Mouse (Mus musculus) lung, adult 2 months (tissue): ENCODE results near the gene Hist1h4j. TPM values are rescaled to one million over a fixed set of nuclear protein-coding genes. Genes with fewer than 3 reads are reported as not detected.
"Not testable (repeated sequence)": the region's sequence is repeated elsewhere in the genome, so short reads cannot be mapped to it uniquely, and the experiment has no call there.

Experiments used
- DNase-seq: peaks from one replicate; pipeline ENCODE4 v3.0.0; 2022
- H3K4me1 ChIP-seq: fragments of 200-500 bp; 2 replicates; pipeline ENCODE4 v1.6.1; 2011; ENCODE audit warnings: low read length; ENCODE audit not compliant: control insufficient read depth, insufficient read depth
- H3K4me3 ChIP-seq: fragments of 200-500 bp; replicated peaks from 2 replicates; pipeline ENCODE3; 2011; ENCODE audit warnings: low read depth, mild to moderate bottlenecking, control low read depth, low read length; ENCODE audit errors: extremely low read depth
- CTCF ChIP-seq: fragments of 200-500 bp; IDR thresholded peaks from 2 replicates; pipeline ENCODE4 v1.5.1; 2011; ENCODE audit warnings: mild to moderate bottlenecking, low read length, control low read depth; ENCODE audit not compliant: insufficient read depth
- POLR2A ChIP-seq: fragments of 200-500 bp; IDR thresholded peaks from 2 replicates; pipeline ENCODE4 v1.6.1; 2011; ENCODE audit warnings: low read depth, mild to moderate bottlenecking, control low read depth, low read length, borderline replicate concordance; ENCODE audit errors: extremely low read depth
- WGBS: fragments of 180-500 bp; shearing (Covaris S2); methylation state at CpG from one replicate; pipeline ENCODE4 v1.1.7; 2018; 5-methylcytosine and 5-hydroxymethylcytosine counted together
- polyA plus RNA-seq: library from polyadenylated mRNA; depleted of rRNA; stranded (reverse); fragments of >200 nt; gene quantifications from 2 replicates; pipeline ENCODE4 v1.2.3, GENCODE M21; 2012

Hist1h4j gene
- polyA plus RNA-seq, 1 experiment: 1.3 TPM

GRCm38 (mm10) chr13:21718381-21719080 is 16.3 kb upstream of the Hist1h4j start:
- WGBS: 77% methylated on average over 4 of the region's 4 CpGs
- no peak for DNase-seq
- TF ChIP-seq CTCF (no peak), POLR2A (no peak)
- no peak overlapping the region for H3K4me3 ChIP-seq
- H3K4me1 ChIP-seq: peaks cover 20% of the 10 kb centered on the region

- DNase-seq: not testable (repeated sequence)
- Histone ChIP-seq H3K4me3 (peak overlapping the region; percentile 61), H3K4me1 (peaks cover 11% of the 10 kb centered on the region)
- WGBS: 2% methylated on average over 24 of the region's 44 CpGs
Observed at GRCm38 (mm10) chr13:21721107-21721756, 13.6 kb upstream of the Hist1h4j start.

- H3K4me1 ChIP-seq: not testable (repeated sequence)
- TF ChIP-seq POLR2A: peak; percentile 55; the same call in 1 of the 2 replicates
- peak; percentile 41 for DNase-seq
- H3K4me3 ChIP-seq: peak within 1 kb of the TSS; percentile 61
- WGBS: under 1% methylated on average over 37 of the region's 37 CpGs
Observed at GRCm38 (mm10) chr13:21721757-21722372, 13.0 kb upstream of the Hist1h4j start, which contains the start of gene Hist1h2bm. Hist1h2bm (plus strand) TSS chr13:21722044.

- Histone ChIP-seq H3K4me3 (no peak overlapping the region), H3K4me1 (peaks cover 7% of the 10 kb centered on the region)
- 5% methylated on average over 11 of the region's 11 CpGs for WGBS
- TF ChIP-seq CTCF (no peak), POLR2A (no peak)
- DNase-seq: no peak
Observed at GRCm38 (mm10) chr13:21722373-21722925, 12.4 kb upstream of the Hist1h4j start.

GRCm38 (mm10) chr13:21722993-21723836 is 11.6 kb upstream of the Hist1h4j start:
- 47% methylated on average over 5 of the region's 5 CpGs for WGBS
- peaks cover 5% of the 10 kb centered on the region for H3K4me1 ChIP-seq
- H3K4me3 ChIP-seq: no peak overlapping the region
- TF ChIP-seq CTCF (no peak), POLR2A (no peak)
- no peak for DNase-seq

GRCm38 (mm10) chr13:21727948-21728572 is 6.8 kb upstream of the Hist1h4j start:
- no peak for DNase-seq
- Histone ChIP-seq H3K4me3 (no peak overlapping the region), H3K4me1 (no peaks in the 10 kb centered on the region)
- WGBS: 57% methylated on average over 11 of the region's 11 CpGs
- TF ChIP-seq POLR2A: no peak
- no peak for TF ChIP-seq CTCF

GRCm38 (mm10) chr13:21729544-21729943 is 5.3 kb upstream of the Hist1h4j start:
- no peak for TF ChIP-seq CTCF
- TF ChIP-seq POLR2A: no peak
- 65% methylated on average over 1 of the region's 1 CpGs for WGBS
- Histone ChIP-seq H3K4me3 (no peak overlapping the region), H3K4me1 (no peaks in the 10 kb centered on the region)
- no peak for DNase-seq

GRCm38 (mm10) chr13:21733466-21733865 is 1.4 kb upstream of the Hist1h4j start:
- WGBS: 85% methylated on average over 5 of the region's 5 CpGs
- no peak for DNase-seq
- no peaks in the 10 kb centered on the region for H3K4me1 ChIP-seq
- H3K4me3 ChIP-seq: no peak overlapping the region
- TF ChIP-seq CTCF (no peak), POLR2A (no peak)
